ENCODE assay signal across 16 mouse cellular contexts in the genomic region with DNA sequence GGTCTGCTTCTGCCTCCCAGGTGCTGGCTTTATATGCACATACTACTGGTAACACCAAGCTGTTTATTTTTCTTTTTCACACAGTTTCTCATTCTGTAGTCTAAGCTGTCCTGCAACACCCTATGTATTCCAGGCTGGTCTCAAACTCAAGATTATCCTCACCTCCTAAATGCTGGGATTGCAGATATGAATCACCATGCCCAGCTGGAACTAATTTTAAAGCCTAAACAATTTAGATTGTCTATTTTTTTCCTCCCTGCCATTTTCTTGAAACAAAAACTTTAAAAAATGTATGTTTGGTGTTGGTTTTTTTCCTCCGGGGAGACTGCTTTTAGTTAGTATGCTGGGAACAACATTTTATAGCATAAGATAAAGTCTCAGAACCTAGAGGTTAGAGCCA.
DNase-seq lines count a peak whose midpoint lies in the region.
"Had no signal": no experiment of that assay in that cellular context is flagged by ENCODE, and none has a peak within 500 bp of the region (broad histone marks: within the 10 kb centered on the region; RNA-seq: fewer than 3 reads in every experiment).

No protein-coding gene starts in this region.

- DNase-seq in 3T3-L1 (ENCODE audit: low read depth, low spot score) = peak; percentile 55
- DNase-seq in NIH3T3 (ENCODE audit: low read depth) = peak; percentile 73
- DNase-seq in lung, postnatal 25 days (ENCODE audit: low spot score) = no peak
- DNase-seq in frontal cortex, postnatal 36 days (ENCODE audit: low spot score in 2 of 2) = no peak
- DNase-seq: adrenal gland, adult 2 months; adrenal gland, adult 8-10 months; adrenal gland, postnatal 10 days; adrenal gland, postnatal 14 days; adrenal gland, postnatal 25 days; adrenal gland, postnatal 36 days; B cell, adult 2 months; cerebellum, adult 11 months; cerebellum, adult 11-12 months; cerebellum, adult 18-20 months; cerebellum, adult 2 months; cerebellum, adult 8-10 months had no signal

Comparison
In these comparisons a context has a peak if more than half of its experiments do, and no peak if none do; other contexts are left out.
1. DNase-seq: peak in 3T3-L1 (single experiment) and NIH3T3 (single experiment); none in lung, postnatal 25 days (single experiment) and frontal cortex, postnatal 36 days (0 of 2).